Mouse (Mus musculus) spleen, adult 2 months (tissue): Measurements from ENCODE around the gene Tbxas1.

Experiments
- CTCF ChIP-seq: fragments of 200-500 bp; IDR thresholded peaks from 2 replicates; pipeline ENCODE4 v1.5.1; 2011; ENCODE audit warnings: mild to moderate bottlenecking, inconsistent platforms; ENCODE audit not compliant: insufficient read depth, insufficient read length, insufficient replicate concordance; ENCODE audit errors: extremely low read depth
- POLR2A ChIP-seq: fragments of 200-500 bp; IDR thresholded peaks from 2 replicates; pipeline ENCODE4 v1.6.1; 2011; ENCODE audit warnings: low read depth, low read length, inconsistent platforms

DNA sequence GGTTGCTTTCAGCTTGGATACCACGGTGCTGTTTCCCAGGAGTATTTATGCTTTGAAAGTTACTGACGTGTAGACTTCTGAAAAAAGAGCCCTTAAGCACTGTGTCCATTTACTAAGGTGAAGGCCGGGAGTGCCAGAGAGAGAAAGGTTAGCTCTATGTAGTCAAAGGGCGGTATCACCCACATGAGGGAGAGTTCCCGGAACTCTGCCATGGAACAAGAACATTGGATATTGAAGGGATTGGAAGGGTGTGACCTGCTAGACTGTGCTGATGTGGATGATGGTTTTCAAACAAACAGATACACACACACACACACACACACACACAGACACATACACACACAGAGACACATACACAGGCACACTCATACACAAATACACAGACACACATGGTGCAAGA lies 82.0 kb downstream of the Tbxas1 start:
- TF ChIP-seq POLR2A = no peak
- no peak for TF ChIP-seq CTCF
